Mouse (Mus musculus): ENCODE measurements at regions not wholly inside any gene's neighbourhood (a gene's known extent, or its start where the extent isn't known, plus 50 kb on each side); places are given as distances from the start of the nearest gene placed in this dataset.

GRCm38 (mm10) chr15:70982719-70983118 is 2851.6 kb upstream of the Gm6569 start:
- no peak for DNase-seq (ENCODE audit: low spot score in 2 of 2)

GRCm38 (mm10) chr15:70987973-70988570 is 2846.3 kb upstream of the Gm6569 start:
- DNase-seq (ENCODE audit: low spot score in 2 of 2): no peak

- no peak for DNase-seq (ENCODE audit: low spot score in 2 of 2)
Measured at GRCm38 (mm10) chr15:70993397-70993796, 2841.0 kb upstream of the Gm6569 start.

GRCm38 (mm10) chr15:71010362-71010761 is 2824.0 kb upstream of the Gm6569 start:
- DNase-seq (ENCODE audit: low spot score in 2 of 2): no peak

GRCm38 (mm10) chr15:71010773-71011172 is 2823.6 kb upstream of the Gm6569 start:
- no peak for DNase-seq (ENCODE audit: low spot score in 2 of 2)

- DNase-seq (ENCODE audit: low spot score in 2 of 2): no peak
Measured at GRCm38 (mm10) chr15:71054251-71054852, 2780.0 kb upstream of the Gm6569 start.

GRCm38 (mm10) chr15:71086367-71086997 is 2747.9 kb upstream of the Gm6569 start:
- no peak for DNase-seq (ENCODE audit: low spot score in 2 of 2)

GRCm38 (mm10) chr15:71099111-71099510 is 2735.2 kb upstream of the Gm6569 start:
- no peak for DNase-seq (ENCODE audit: low spot score in 2 of 2)

GRCm38 (mm10) chr15:71129802-71130201 is 2704.6 kb upstream of the Gm6569 start:
- DNase-seq (ENCODE audit: low spot score in 2 of 2): no peak

- no peak for DNase-seq (ENCODE audit: low spot score in 2 of 2)
Measured at GRCm38 (mm10) chr15:71157680-71158079, 2676.7 kb upstream of the Gm6569 start.

GRCm38 (mm10) chr15:71162097-71162496 is 2672.3 kb upstream of the Gm6569 start:
- DNase-seq (ENCODE audit: low spot score in 2 of 2): no peak

- no peak for DNase-seq (ENCODE audit: low spot score in 2 of 2)
Measured at GRCm38 (mm10) chr15:71195011-71195739, 2639.2 kb upstream of the Gm6569 start.

GRCm38 (mm10) chr15:71240647-71241351 is 2593.6 kb upstream of the Gm6569 start:
- peak; percentile 1 to 38 for DNase-seq (ENCODE audit: low spot score in 2 of 2)

GRCm38 (mm10) chr15:71243539-71243938 is 2590.8 kb upstream of the Gm6569 start:
- DNase-seq (ENCODE audit: low spot score in 2 of 2): no peak

GRCm38 (mm10) chr15:71275876-71276565 is 2558.3 kb upstream of the Gm6569 start:
- DNase-seq (ENCODE audit: low spot score in 2 of 2): no peak

- DNase-seq (ENCODE audit: low spot score in 2 of 2): no peak
Measured at GRCm38 (mm10) chr15:71276566-71276912, 2557.8 kb upstream of the Gm6569 start.

GRCm38 (mm10) chr15:71277388-71277787 is 2557.0 kb upstream of the Gm6569 start:
- no peak for DNase-seq (ENCODE audit: low spot score in 2 of 2)

GRCm38 (mm10) chr15:71283775-71284174 is 2550.6 kb upstream of the Gm6569 start:
- DNase-seq (ENCODE audit: low spot score in 2 of 2): no peak

GRCm38 (mm10) chr15:71302541-71302940 is 2531.8 kb upstream of the Gm6569 start:
- DNase-seq (ENCODE audit: low spot score in 2 of 2): no peak

GRCm38 (mm10) chr15:71310230-71310629 is 2524.1 kb upstream of the Gm6569 start:
- no peak for DNase-seq (ENCODE audit: low spot score in 2 of 2)

- DNase-seq (ENCODE audit: low spot score in 2 of 2): no peak
Measured at GRCm38 (mm10) chr15:71326596-71326995, 2507.8 kb upstream of the Gm6569 start.
